Mouse (Mus musculus): Measurements from ENCODE around the gene Usp34.
"Not testable (repeated sequence)": the region's sequence is repeated elsewhere in the genome, so short reads cannot be mapped to it uniquely, and the experiment has no call there.

Usp34 gene

DNA sequence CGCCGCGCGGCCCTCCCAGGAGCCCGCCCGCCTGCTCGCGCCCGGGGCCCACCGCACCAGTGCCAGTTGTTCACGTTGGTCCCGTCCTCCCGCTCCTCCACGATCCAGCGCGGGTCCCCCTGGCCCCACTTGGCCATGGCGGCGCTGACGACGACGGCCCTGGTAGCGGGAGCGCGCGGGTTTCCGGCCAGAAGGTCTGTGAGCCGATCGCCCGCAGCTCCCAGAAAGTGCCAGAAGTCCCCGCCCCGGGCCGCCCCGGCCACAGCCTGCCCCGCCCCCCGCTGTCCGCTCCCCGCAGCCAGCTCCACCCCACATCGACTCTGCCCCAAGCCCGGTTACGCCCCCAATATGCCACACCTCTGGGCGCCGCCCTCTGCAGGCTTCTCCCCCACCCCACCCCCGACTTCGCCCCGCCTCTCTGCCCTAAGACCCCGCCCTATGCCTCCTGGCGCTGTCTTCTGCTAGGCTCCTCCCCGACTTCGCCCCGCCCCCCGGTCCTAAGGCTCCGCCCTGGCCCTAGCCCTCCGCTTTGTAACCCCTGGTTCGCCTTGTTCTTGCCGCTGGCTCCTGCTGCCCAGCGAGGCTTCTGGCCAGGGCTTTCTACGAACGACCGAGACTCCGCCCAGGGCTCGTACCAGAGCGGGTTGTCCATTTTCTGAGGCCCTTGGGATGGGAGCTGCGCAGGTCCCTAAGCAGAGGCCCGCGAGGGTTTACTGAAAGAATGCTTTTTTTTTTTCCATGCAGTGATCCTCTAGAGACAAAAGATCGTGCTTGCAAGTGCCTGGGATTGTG is 191.2 kb downstream of the Usp34 start, which contains the start of gene Ahsa2:
Ahsa2 (minus strand) TSS at position 313 of the 792 bp plus-strand sequence.
- DNase-seq (ENCODE audit: low read depth) = peak; percentile 89

DNA sequence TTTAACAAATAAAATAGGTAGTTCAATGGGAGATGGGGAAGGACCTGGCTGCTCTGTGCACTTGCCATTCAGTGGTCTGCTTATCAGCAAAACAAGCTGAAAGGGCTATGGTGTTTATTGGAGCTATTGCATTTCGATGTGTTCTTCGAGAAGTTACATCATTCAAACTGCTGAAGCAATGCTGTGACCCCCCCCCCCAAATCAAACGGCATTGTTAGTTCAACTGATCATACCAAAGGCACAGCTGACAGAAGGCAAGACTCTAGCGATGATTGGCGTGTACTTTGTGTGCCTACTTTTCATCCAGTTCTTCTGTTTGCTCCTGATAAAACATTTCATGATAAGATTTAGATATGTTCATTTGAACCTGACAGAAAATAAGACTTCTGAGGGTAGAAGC is 191.9 kb downstream of the Usp34 start:
- peak; percentile 33 for DNase-seq (ENCODE audit: low read depth)

DNA sequence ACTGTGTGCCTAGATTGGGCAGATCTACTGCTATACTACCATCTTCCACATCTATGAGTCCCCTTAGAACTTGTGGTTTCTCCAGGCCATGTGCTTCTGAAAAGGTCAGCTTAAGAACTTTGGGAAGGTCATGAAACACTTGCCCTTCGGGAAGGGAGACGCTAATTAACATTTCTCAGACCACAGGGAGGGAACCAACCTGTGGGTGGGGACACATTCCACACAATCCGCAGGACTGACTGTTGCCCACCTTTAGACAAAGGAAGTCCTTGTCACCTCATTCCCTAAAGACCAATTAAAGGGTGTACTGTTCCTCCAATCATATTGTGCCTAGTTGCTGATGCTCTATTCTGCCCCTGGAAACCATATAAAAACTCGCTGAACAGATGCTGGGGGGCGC is 198.1 kb downstream of the Usp34 start:
- DNase-seq (ENCODE audit: low read depth) = not testable (repeated sequence)

DNA sequence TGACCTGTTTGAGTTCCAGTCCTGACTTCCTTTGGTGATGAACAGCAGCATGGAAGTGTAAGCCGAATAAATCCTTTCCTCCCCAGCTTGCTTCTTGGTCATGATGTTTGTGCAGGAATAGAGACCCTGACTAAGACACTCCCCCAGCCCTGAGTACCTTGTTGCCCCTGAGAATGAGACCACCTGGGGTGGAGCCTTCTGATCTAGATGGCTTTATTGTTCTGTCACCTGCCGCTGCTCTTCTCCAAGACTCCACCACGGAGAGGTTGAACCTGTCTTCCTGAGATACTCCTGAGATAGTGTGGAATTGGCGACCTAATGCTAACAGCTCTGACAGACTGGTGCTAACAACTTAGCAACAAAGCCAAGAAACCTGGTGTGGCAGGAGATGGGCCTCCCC is 208.1 kb downstream of the Usp34 start:
- DNase-seq (ENCODE audit: low read depth) = not testable (repeated sequence)

DNA sequence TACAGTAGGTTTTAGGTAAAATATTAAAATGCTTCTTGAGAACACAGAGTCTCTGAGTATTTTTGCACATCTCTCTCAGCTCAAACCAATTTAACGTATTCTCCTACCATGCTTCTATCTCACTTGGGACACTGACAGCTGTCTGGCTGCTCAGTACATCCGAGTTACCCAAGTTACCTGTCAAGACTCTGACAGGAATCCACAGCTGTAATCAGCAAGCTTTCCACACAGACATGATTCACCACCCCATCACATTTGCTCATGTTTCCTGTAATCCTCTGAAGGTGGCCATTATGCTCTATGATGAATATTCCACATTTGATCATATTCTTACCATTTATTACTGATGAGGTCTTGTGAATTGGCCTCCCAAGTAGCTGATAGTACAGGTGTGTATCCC is 208.6 kb downstream of the Usp34 start:
- no peak for DNase-seq (ENCODE audit: low read depth)

DNA sequence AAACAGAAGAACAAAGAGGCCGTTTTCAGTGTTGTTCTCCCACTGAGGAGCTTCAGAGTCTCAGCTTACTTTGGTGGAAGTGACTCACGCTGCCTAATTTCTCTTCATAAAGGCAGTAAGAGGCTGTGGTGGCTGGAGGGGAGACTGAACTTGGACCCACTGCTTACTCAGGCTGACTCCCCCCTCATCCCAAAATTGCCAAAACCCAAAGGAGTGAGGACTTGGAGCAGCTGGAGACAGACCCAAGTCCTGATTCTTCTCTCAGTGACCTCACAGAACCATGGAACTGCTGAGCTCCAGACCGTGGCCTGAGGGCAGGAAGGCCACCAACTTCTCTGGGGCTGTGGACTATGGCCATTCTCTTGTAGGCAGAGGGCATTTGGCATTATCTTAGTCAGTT is 212.3 kb downstream of the Usp34 start:
- no peak for DNase-seq (ENCODE audit: low read depth)

DNA sequence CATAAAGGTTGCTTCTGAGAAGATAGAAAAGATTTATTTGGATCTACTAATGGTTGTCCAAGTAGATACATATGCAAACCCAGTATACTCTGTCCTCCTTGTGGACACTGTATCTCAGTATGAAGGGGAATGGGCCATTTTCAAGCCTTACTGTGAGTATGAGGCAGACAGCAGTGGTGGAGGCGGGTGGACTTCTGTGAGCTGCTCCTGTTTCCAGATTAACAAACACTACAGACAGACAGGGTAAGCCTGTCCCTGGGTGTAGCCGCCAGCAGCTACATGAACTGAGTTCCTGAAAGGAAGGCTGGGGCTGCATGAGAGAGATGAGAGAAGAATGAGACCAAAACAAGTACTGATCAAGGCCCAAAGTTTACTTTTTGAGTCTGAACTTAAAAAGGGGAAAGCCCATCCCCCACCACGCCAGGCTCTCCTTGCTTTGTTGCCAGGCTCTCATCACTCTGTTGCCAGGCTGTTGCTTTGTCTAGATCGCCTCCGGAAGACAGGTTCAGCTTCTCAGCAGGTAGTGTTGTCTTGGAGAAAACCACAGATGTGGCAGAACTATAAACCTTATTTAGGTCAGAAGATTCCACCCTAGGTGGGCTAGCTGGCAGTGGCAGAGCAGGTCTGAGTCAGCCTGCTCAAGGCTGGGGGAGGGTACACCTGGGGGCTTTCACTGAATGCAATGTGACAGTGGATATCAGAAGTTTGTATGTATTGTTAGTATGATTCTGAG is 213.9 kb downstream of the Usp34 start, which contains the start of gene 1700093K21Rik:
1700093K21Rik (minus strand) TSS at position 683 of the 733 bp plus-strand sequence.
- DNase-seq (ENCODE audit: low read depth) = no peak

DNA sequence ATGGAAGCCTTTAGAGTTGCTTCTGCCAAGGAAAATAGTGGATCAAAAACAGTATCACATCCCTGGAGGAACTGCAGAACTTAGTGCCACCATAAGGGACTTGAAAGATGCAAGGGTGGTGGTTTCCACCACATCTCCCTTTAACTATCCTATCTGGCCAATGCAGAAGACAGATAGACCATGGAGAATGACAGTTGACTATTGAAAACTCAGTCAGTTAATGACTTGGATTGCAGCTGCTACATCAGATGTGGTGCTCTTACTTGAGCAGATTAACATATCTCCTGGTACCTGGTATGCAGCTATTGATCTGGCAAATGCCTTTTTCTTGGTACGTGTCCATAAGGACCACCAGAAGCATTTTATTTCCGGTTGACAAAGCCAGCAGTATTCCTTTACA is 230.8 kb downstream of the Usp34 start:
- no peak for DNase-seq (ENCODE audit: low read depth)
